Mouse (Mus musculus): ENCODE data around the gene Tbl2. TPM values are rescaled to one million over a fixed set of nuclear protein-coding genes. Genes with fewer than 3 reads are reported as not detected.
A peak's percentile ranks its signal among the peaks of the same experiment; 100 is the strongest.

The Tbl2 gene
- polyA plus RNA-seq, 1 experiment from 2014 or later: 2.9 TPM

- WGBS (ENCODE audit: missing documents): 97% methylated on average over 4 of the region's 4 CpGs
- Histone ChIP-seq H3K4me3 (ENCODE audit: inconsistent target) (no peak overlapping the region), H3K36me3 (ENCODE audit: inconsistent target) (peaks cover 13% of the 10 kb centered on the region; the same call in 1 of the 2 replicates), H3K27ac (peak overlapping the region; percentile 46; the same call in 1 of the 2 replicates), H3K79me2 (ENCODE audit: inconsistent target) (peaks cover 36% of the 10 kb centered on the region)
Observed at GRCm38 (mm10) chr5:135167469-135167868, 18.0 kb downstream of the Tbl2 start.

GRCm38 (mm10) chr5:135168063-135169062 is 18.9 kb downstream of the Tbl2 start, which contains the start of gene Bcl7b:
Bcl7b (plus strand) TSS chr5:135168283.
- peaks cover 45% of the 10 kb centered on the region for H3K79me2 ChIP-seq (ENCODE audit: inconsistent target)
- peaks cover 22% of the 10 kb centered on the region; the same call in 1 of the 2 replicates for H3K36me3 ChIP-seq (ENCODE audit: inconsistent target)
- H3K27ac ChIP-seq: peak within 1 kb of the TSS; percentile 82
- 3% methylated on average over 95 of the region's 95 CpGs for WGBS (ENCODE audit: missing documents)
- H3K4me3 ChIP-seq (ENCODE audit: inconsistent target): peak within 1 kb of the TSS; percentile 67

GRCm38 (mm10) chr5:135169479-135169878 is 20.0 kb downstream of the Tbl2 start:
- Histone ChIP-seq H3K79me2 (ENCODE audit: inconsistent target) (peaks cover 56% of the 10 kb centered on the region), H3K4me3 (ENCODE audit: inconsistent target) (peak overlapping the region; percentile 67), H3K36me3 (ENCODE audit: inconsistent target) (peaks cover 33% of the 10 kb centered on the region; the same call in 1 of the 2 replicates), H3K27ac (peak overlapping the region; percentile 82)
- WGBS (ENCODE audit: missing documents): 89% methylated on average over 5 of the region's 5 CpGs

- H3K4me3 ChIP-seq (ENCODE audit: inconsistent target): no peak overlapping the region
- WGBS (ENCODE audit: missing documents): 90% methylated on average over 6 of the region's 6 CpGs
- peaks cover 54% of the 10 kb centered on the region; the same call in 1 of the 2 replicates for H3K36me3 ChIP-seq (ENCODE audit: inconsistent target)
- H3K27ac ChIP-seq: no peak overlapping the region
- H3K79me2 ChIP-seq (ENCODE audit: inconsistent target): peaks cover 74% of the 10 kb centered on the region
Observed at GRCm38 (mm10) chr5:135171688-135172220, 22.3 kb downstream of the Tbl2 start.

- WGBS (ENCODE audit: missing documents): 93% methylated on average over 4 of the region's 5 CpGs
- peaks cover 74% of the 10 kb centered on the region for H3K79me2 ChIP-seq (ENCODE audit: inconsistent target)
- no peak overlapping the region for H3K27ac ChIP-seq
- H3K4me3 ChIP-seq (ENCODE audit: inconsistent target): no peak overlapping the region
- H3K36me3 ChIP-seq (ENCODE audit: inconsistent target): peaks cover 64% of the 10 kb centered on the region
Observed at GRCm38 (mm10) chr5:135172986-135173385, 23.5 kb downstream of the Tbl2 start.

GRCm38 (mm10) chr5:135175086-135175485 is 25.6 kb downstream of the Tbl2 start:
- H3K4me3 ChIP-seq (ENCODE audit: inconsistent target): no peak overlapping the region
- peaks cover 83% of the 10 kb centered on the region for H3K36me3 ChIP-seq (ENCODE audit: inconsistent target)
- no peak overlapping the region for H3K27ac ChIP-seq
- H3K79me2 ChIP-seq (ENCODE audit: inconsistent target): peaks cover 62% of the 10 kb centered on the region

GRCm38 (mm10) chr5:135178523-135178922 is 29.1 kb downstream of the Tbl2 start:
- no peak overlapping the region for H3K27ac ChIP-seq

GRCm38 (mm10) chr5:135178996-135179395 is 29.5 kb downstream of the Tbl2 start:
- Histone ChIP-seq H3K4me3 (ENCODE audit: inconsistent target) (no peak overlapping the region), H3K36me3 (ENCODE audit: inconsistent target) (peaks cover 70% of the 10 kb centered on the region), H3K27ac (no peak overlapping the region), H3K79me2 (ENCODE audit: inconsistent target) (peaks cover 23% of the 10 kb centered on the region)
- WGBS (ENCODE audit: missing documents): 92% methylated on average over 4 of the region's 4 CpGs

More at GRCm38 (mm10) chr5:135178523-135178922, 29.1 kb downstream of the Tbl2 start:
- Histone ChIP-seq H3K4me3 (ENCODE audit: inconsistent target) (no peak overlapping the region), H3K79me2 (ENCODE audit: inconsistent target) (peaks cover 28% of the 10 kb centered on the region), H3K36me3 (ENCODE audit: inconsistent target) (peaks cover 75% of the 10 kb centered on the region)
- WGBS (ENCODE audit: missing documents): 84% methylated on average over 3 of the region's 3 CpGs

- Histone ChIP-seq H3K27ac (no peak overlapping the region), H3K4me3 (ENCODE audit: inconsistent target) (no peak overlapping the region), H3K79me2 (ENCODE audit: inconsistent target) (peaks cover 17% of the 10 kb centered on the region), H3K36me3 (ENCODE audit: inconsistent target) (peaks cover 64% of the 10 kb centered on the region)
- WGBS (ENCODE audit: missing documents): 94% methylated on average over 5 of the region's 7 CpGs
Observed at GRCm38 (mm10) chr5:135179616-135180015, 30.2 kb downstream of the Tbl2 start.

- 95% methylated on average over 14 of the region's 14 CpGs for WGBS (ENCODE audit: missing documents)
- H3K79me2 ChIP-seq (ENCODE audit: inconsistent target): peaks cover 5% of the 10 kb centered on the region; the same call in 1 of the 2 replicates
- H3K36me3 ChIP-seq (ENCODE audit: inconsistent target): peaks cover 54% of the 10 kb centered on the region
- H3K4me3 ChIP-seq (ENCODE audit: inconsistent target): no peak overlapping the region
- no peak overlapping the region for H3K27ac ChIP-seq
Observed at GRCm38 (mm10) chr5:135180796-135181195, 31.3 kb downstream of the Tbl2 start.

GRCm38 (mm10) chr5:135181776-135182175 is 32.3 kb downstream of the Tbl2 start:
- Histone ChIP-seq H3K36me3 (ENCODE audit: inconsistent target) (peaks cover 44% of the 10 kb centered on the region), H3K79me2 (ENCODE audit: inconsistent target) (no peaks in the 10 kb centered on the region; the same call in 1 of the 2 replicates), H3K4me3 (ENCODE audit: inconsistent target) (no peak overlapping the region), H3K27ac (no peak overlapping the region)
- 100% methylated on average over 6 of the region's 6 CpGs for WGBS (ENCODE audit: missing documents)

GRCm38 (mm10) chr5:135183131-135183861 is 33.8 kb downstream of the Tbl2 start:
- 83% methylated on average over 7 of the region's 8 CpGs for WGBS (ENCODE audit: missing documents)

GRCm38 (mm10) chr5:135185016-135185415 is 35.6 kb downstream of the Tbl2 start:
- Histone ChIP-seq H3K79me2 (ENCODE audit: inconsistent target) (peaks cover 22% of the 10 kb centered on the region), H3K27ac (peak overlapping the region; percentile 87), H3K4me3 (ENCODE audit: inconsistent target) (no peak overlapping the region), H3K36me3 (ENCODE audit: inconsistent target) (peaks cover 15% of the 10 kb centered on the region; the same call in 1 of the 2 replicates)
- 80% methylated on average over 3 of the region's 3 CpGs for WGBS (ENCODE audit: missing documents)

More at GRCm38 (mm10) chr5:135183131-135183861, 33.8 kb downstream of the Tbl2 start:
- Histone ChIP-seq H3K36me3 (ENCODE audit: inconsistent target) (peaks cover 31% of the 10 kb centered on the region), H3K79me2 (ENCODE audit: inconsistent target) (peaks cover 5% of the 10 kb centered on the region), H3K27ac (no peak overlapping the region), H3K4me3 (ENCODE audit: inconsistent target) (no peak overlapping the region)

GRCm38 (mm10) chr5:135185596-135185995 is 36.1 kb downstream of the Tbl2 start:
- Histone ChIP-seq H3K36me3 (ENCODE audit: inconsistent target) (peaks cover 10% of the 10 kb centered on the region; the same call in 1 of the 2 replicates), H3K4me3 (ENCODE audit: inconsistent target) (no peak overlapping the region), H3K79me2 (ENCODE audit: inconsistent target) (peaks cover 28% of the 10 kb centered on the region), H3K27ac (peak overlapping the region; percentile 87)
- 55% methylated on average over 3 of the region's 3 CpGs for WGBS (ENCODE audit: missing documents)

Data from macrophage (primary cell).